Mouse (Mus musculus) hindbrain, embryonic 11.5 days (tissue): ENCODE data around the gene Adcy9. TPM values are rescaled to one million over a fixed set of nuclear protein-coding genes. Genes with fewer than 3 reads are reported as not detected.
A peak's percentile ranks its signal among the peaks of the same experiment; 100 is the strongest.

ENCODE experiments used
- ATAC-seq: fragments of 200-750 bp; cut with Nextera tagmentation; 2 replicates; pipeline ENCODE4 v1.8.0; 2017; ENCODE audit warnings: mild to moderate bottlenecking, moderate TSS enrichment, moderate library complexity; ENCODE audit not compliant: low FRiP score
- DNase-seq: peaks from one replicate; pipeline ENCODE4 v3.0.0-alpha.2; 2015; ENCODE audit warnings: low spot score
- H3K27ac ChIP-seq: fragments of 300-500 bp; sonication (generic); 2 replicates; pipeline ENCODE4 v1.5.1; 2014; ENCODE audit warnings: mild to moderate bottlenecking, low read depth, low read length
- H3K27me3 ChIP-seq: fragments of 300-500 bp; sonication (generic); 2 replicates; pipeline ENCODE4 v1.6.1; 2014; ENCODE audit warnings: mild to moderate bottlenecking, low read length, moderate library complexity, mixed read lengths; ENCODE audit not compliant: control insufficient read depth, insufficient read depth
- H3K36me3 ChIP-seq: fragments of 300-500 bp; sonication (generic); 2 replicates; pipeline ENCODE4 v1.6.1; 2014; ENCODE audit warnings: mild to moderate bottlenecking, low read length, moderate library complexity, mixed read lengths; ENCODE audit not compliant: control insufficient read depth, insufficient read depth
- H3K4me1 ChIP-seq: fragments of 300-500 bp; sonication (generic); replicated peaks from 2 replicates; pipeline ENCODE4 v1.6.1; 2014; ENCODE audit warnings: low read length, mixed read lengths; ENCODE audit not compliant: control insufficient read depth, insufficient read depth
- H3K4me2 ChIP-seq: fragments of 300-500 bp; sonication (generic); replicated peaks from 2 replicates; pipeline ENCODE4 v1.6.1; 2014; ENCODE audit warnings: mild to moderate bottlenecking, low read depth, low read length
- H3K4me3 ChIP-seq: fragments of 300-500 bp; sonication (generic); 2 replicates; pipeline ENCODE4 v1.5.1; 2014; ENCODE audit warnings: low read depth, low read length
- H3K9ac ChIP-seq: fragments of 300-500 bp; sonication (generic); 2 replicates; pipeline ENCODE4 v1.6.1; 2014; ENCODE audit warnings: low read depth, low read length
- H3K9me3 ChIP-seq: fragments of 300-500 bp; sonication (generic); 2 replicates; pipeline ENCODE4 v1.6.1; 2016; ENCODE audit warnings: low read length; ENCODE audit not compliant: control insufficient read depth
- WGBS: fragments of 180-500 bp; shearing (Covaris S2); extraction: QIAGEN DNeasy Blood & Tissue Kit; methylation state at CpG from one replicate; pipeline ENCODE4 v1.1.7; 2014; 5-methylcytosine and 5-hydroxymethylcytosine counted together
- polyA plus RNA-seq: library from polyadenylated mRNA; unstranded; fragments of >200 nt; fragmentation: Nextera tagmentation; extraction: Ambion mirVana; gene quantifications from 2 replicates; pipeline ENCODE4 v1.2.1, GENCODE M21; 2014

The Adcy9 gene
- polyA plus RNA-seq, 1 experiment from 2014 or later: 1.7 TPM

- Histone ChIP-seq H3K9me3 (no peaks in the 10 kb centered on the region), H3K27me3 (no peaks in the 10 kb centered on the region), H3K9ac (no peak overlapping the region), H3K4me1 (no peaks in the 10 kb centered on the region), H3K27ac (no peak overlapping the region), H3K4me3 (no peak overlapping the region), H3K4me2 (no peak overlapping the region), H3K36me3 (no peaks in the 10 kb centered on the region)
- 76% methylated on average over 5 of the region's 5 CpGs for WGBS
- ATAC-seq: no peak
- peak; percentile 25 for DNase-seq
Measured at GRCm38 (mm10) chr16:4285257-4285656, 135.0 kb downstream of the Adcy9 start.

- H3K4me3 ChIP-seq: no peak overlapping the region
- H3K36me3 ChIP-seq: no peaks in the 10 kb centered on the region
- no peak for DNase-seq
- no peak overlapping the region for H3K27ac ChIP-seq
- H3K27me3 ChIP-seq: no peaks in the 10 kb centered on the region
- no peaks in the 10 kb centered on the region for H3K9me3 ChIP-seq
- H3K4me1 ChIP-seq: no peaks in the 10 kb centered on the region
- WGBS: 92% methylated on average over 11 of the region's 11 CpGs
- H3K4me2 ChIP-seq: no peak overlapping the region
- no peak overlapping the region for H3K9ac ChIP-seq
- no peak for ATAC-seq
Measured at GRCm38 (mm10) chr16:4283267-4283851, 136.9 kb downstream of the Adcy9 start.

DNA sequence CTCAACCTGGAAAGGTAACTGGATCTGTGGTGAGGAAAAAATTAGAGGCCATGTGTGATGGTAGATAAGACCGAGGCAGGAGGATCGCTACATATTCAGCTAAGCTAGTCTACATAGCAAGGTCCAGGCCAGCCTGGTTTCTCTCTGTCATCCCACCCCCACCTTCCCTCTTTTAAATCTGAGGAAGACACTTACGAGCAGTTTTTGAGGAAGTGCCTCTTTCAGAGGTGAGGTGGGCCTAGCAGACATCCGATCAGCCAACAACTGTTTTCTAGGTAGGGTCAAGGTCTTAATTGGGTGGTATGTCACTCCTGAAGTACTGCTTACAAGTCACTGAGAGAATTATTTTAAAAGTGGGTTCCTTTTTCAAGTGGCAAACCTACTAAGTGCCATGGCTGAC is 138.8 kb downstream of the Adcy9 start:
- ATAC-seq: no peak
- Histone ChIP-seq H3K9me3 (no peaks in the 10 kb centered on the region), H3K27me3 (no peaks in the 10 kb centered on the region), H3K27ac (no peak overlapping the region), H3K4me2 (no peak overlapping the region), H3K9ac (no peak overlapping the region), H3K36me3 (no peaks in the 10 kb centered on the region), H3K4me3 (no peak overlapping the region), H3K4me1 (no peaks in the 10 kb centered on the region)
- DNase-seq: no peak
- WGBS: 92% methylated on average over 4 of the region's 4 CpGs

- 86% methylated on average over 9 of the region's 9 CpGs for WGBS
- no peak overlapping the region for H3K27ac ChIP-seq
- no peaks in the 10 kb centered on the region for H3K9me3 ChIP-seq
Measured at GRCm38 (mm10) chr16:4280949-4281348, 139.3 kb downstream of the Adcy9 start.

DNA sequence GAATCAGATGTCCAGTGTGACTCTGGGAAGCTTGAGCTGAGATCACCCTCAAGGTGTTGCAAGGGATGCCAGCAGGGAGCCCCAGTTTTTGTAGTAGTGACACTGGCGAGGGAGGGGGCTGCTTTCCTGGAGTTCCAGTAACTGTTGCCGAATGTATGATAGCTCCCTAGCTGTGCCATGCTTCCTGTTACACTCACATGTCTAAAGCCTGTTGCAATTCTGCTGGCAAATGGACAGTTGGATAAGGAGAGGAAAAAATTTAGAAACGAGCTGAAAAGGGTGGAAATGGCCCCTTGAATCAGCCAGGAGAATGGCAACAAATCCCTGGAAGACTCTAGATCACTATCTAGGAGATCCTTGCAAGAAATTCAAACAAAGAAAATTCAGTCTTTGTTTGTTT is 140.7 kb downstream of the Adcy9 start:
- Histone ChIP-seq H3K4me1 (no peaks in the 10 kb centered on the region), H3K27ac (no peak overlapping the region), H3K4me2 (no peak overlapping the region), H3K4me3 (no peak overlapping the region), H3K36me3 (no peaks in the 10 kb centered on the region), H3K9ac (no peak overlapping the region), H3K27me3 (no peaks in the 10 kb centered on the region), H3K9me3 (no peaks in the 10 kb centered on the region)
- 73% methylated on average over 3 of the region's 3 CpGs for WGBS
- DNase-seq: no peak
- ATAC-seq: no peak

More at GRCm38 (mm10) chr16:4280949-4281348, 139.3 kb downstream of the Adcy9 start:
- no peak for DNase-seq
- H3K27me3 ChIP-seq: no peaks in the 10 kb centered on the region
- no peak overlapping the region for H3K4me3 ChIP-seq
- ATAC-seq: no peak
- H3K36me3 ChIP-seq: no peaks in the 10 kb centered on the region
- H3K9ac ChIP-seq: no peak overlapping the region
- no peaks in the 10 kb centered on the region for H3K4me1 ChIP-seq
- H3K4me2 ChIP-seq: no peak overlapping the region

DNA sequence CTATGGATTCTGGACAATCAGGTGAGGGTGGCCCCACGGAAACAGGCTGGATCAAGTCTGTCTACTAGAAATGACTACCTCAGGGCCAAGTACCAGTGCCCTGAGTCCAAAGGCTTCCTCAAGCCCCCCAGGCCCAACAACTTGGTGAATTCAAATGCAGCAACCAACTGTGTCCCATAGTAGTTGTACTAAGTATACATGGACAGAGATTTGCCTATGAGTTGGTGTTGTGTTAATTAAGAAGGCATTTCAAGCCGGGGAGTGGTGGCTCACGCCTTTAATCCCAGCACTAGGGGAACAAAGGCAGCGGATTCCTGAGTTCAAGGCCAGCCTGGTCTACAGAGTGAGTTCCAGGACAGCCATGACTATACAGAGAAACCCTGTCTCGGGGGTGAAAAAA is 143.7 kb downstream of the Adcy9 start:
- no peak overlapping the region for H3K27ac ChIP-seq
- no peaks in the 10 kb centered on the region for H3K9me3 ChIP-seq
- WGBS: 83% methylated on average over 5 of the region's 5 CpGs
- ATAC-seq: no peak
- no peaks in the 10 kb centered on the region for H3K27me3 ChIP-seq
- DNase-seq: no peak
- no peak overlapping the region for H3K4me3 ChIP-seq
- no peaks in the 10 kb centered on the region for H3K4me1 ChIP-seq
- no peak overlapping the region for H3K4me2 ChIP-seq
- H3K36me3 ChIP-seq: no peaks in the 10 kb centered on the region
- no peak overlapping the region for H3K9ac ChIP-seq

DNA sequence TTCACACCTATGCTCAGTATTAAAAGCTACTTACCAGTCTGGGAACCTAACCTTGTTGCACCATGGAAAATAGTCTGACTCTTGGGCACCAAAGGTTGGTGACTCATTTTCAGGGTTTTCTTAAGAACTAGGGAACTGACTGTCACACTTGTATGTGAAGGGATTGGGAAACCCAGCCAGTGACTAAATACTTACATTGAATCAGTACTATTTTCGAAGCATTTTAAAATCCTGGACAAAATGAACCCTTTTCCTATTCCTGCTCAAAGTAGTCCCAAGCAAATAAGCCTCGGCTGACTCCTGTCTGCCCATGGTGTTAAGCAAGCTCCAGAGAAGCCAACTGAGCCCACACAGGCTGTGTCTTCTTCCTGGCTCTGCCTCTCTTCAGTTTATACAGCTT is 144.1 kb downstream of the Adcy9 start:
- WGBS: 74% methylated on average over 2 of the region's 2 CpGs
- DNase-seq (no peak), ATAC-seq (no peak)
- Histone ChIP-seq H3K4me2 (no peak overlapping the region), H3K27me3 (no peaks in the 10 kb centered on the region), H3K9ac (no peak overlapping the region), H3K36me3 (no peaks in the 10 kb centered on the region), H3K4me3 (no peak overlapping the region), H3K27ac (no peak overlapping the region), H3K4me1 (no peaks in the 10 kb centered on the region), H3K9me3 (no peaks in the 10 kb centered on the region)

DNA sequence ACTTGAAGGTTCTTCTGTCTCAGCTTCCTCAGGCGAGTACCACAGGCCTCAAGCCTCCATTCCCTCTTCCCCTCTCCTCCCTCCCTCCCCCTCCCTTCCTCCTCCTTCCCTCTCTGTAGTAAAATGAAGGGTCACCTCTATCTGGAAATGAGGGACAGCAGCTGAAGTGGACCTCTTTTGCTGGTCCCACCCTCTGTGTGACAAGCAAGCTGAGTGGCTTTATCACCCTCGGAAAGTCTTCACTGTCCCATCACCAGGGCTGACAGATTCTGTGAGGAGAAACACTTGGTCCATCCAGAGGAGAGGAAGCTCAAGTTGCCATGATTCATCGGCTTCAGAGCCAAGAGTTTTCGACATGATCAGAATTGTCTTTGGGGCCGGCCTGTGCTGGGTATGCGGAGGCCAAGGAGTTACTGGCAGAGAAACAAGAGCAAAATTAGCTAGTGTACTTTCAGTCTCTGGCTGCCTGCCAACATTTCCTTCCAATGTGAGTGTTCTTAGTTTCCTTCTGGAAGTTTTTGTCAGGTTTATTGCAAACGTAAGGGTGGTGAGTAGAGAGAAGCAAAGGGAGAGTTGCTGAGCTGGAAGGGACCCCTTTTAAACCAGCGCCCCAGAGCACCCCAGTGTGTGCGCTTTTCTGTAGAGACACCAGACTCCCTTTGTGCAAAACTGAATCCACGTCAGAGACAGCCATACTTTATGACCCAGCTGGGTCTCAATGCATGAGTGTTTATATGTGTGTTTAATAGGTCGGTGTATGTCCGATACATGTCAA is 146.4 kb downstream of the Adcy9 start:
- DNase-seq (no peak), ATAC-seq (no peak)
- Histone ChIP-seq H3K4me1 (no peaks in the 10 kb centered on the region), H3K4me3 (no peak overlapping the region), H3K27ac (no peak overlapping the region), H3K27me3 (no peaks in the 10 kb centered on the region), H3K36me3 (no peaks in the 10 kb centered on the region), H3K4me2 (no peak overlapping the region), H3K9me3 (no peaks in the 10 kb centered on the region), H3K9ac (no peak overlapping the region)
- 78% methylated on average over 12 of the region's 12 CpGs for WGBS

GRCm38 (mm10) chr16:4272254-4272653 is 148.0 kb downstream of the Adcy9 start:
- 84% methylated on average over 3 of the region's 3 CpGs for WGBS
- Histone ChIP-seq H3K4me1 (no peaks in the 10 kb centered on the region), H3K9me3 (no peaks in the 10 kb centered on the region), H3K27ac (no peak overlapping the region), H3K27me3 (no peaks in the 10 kb centered on the region), H3K9ac (no peak overlapping the region), H3K36me3 (no peaks in the 10 kb centered on the region), H3K4me3 (no peak overlapping the region), H3K4me2 (no peak overlapping the region)
- DNase-seq (no peak), ATAC-seq (no peak)
